Mouse (Mus musculus) granulocyte monocyte progenitor cell, adult 5-6 weeks (primary cell): ENCODE measurements around the gene Hist1h2bk. TPM values are rescaled to one million over a fixed set of nuclear protein-coding genes. Genes with fewer than 3 reads are reported as not detected.

Experiments used
- ATAC-seq: replicated peaks from 2 replicates; pipeline ENCODE4 v1.8.0; 2016; ENCODE audit warnings: mild to moderate bottlenecking, moderate TSS enrichment, inconsistent platforms; ENCODE audit not compliant: poor library complexity, severe bottlenecking
- total RNA-seq, 2 experiments: library from RNA; stranded (forward) in 1 of 2; stranded (reverse) in 1 of 2; fragments of 200-712, 200-1000 nt in 1 of 2; fragments of >200 nt in 1 of 2; fragmentation: Nextera tagmentation in 1 of 2; gene quantifications; 2 replicates each; pipeline ENCODE4 v1.2.3; 2014 to 2017

The Hist1h2bk gene
- total RNA-seq (2014; fragmentation: Nextera tagmentation): 9.6 and 80.5 TPM in 2 replicates
- 2,021 and 2,596 TPM in 2 replicates for total RNA-seq (2017)

DNA sequence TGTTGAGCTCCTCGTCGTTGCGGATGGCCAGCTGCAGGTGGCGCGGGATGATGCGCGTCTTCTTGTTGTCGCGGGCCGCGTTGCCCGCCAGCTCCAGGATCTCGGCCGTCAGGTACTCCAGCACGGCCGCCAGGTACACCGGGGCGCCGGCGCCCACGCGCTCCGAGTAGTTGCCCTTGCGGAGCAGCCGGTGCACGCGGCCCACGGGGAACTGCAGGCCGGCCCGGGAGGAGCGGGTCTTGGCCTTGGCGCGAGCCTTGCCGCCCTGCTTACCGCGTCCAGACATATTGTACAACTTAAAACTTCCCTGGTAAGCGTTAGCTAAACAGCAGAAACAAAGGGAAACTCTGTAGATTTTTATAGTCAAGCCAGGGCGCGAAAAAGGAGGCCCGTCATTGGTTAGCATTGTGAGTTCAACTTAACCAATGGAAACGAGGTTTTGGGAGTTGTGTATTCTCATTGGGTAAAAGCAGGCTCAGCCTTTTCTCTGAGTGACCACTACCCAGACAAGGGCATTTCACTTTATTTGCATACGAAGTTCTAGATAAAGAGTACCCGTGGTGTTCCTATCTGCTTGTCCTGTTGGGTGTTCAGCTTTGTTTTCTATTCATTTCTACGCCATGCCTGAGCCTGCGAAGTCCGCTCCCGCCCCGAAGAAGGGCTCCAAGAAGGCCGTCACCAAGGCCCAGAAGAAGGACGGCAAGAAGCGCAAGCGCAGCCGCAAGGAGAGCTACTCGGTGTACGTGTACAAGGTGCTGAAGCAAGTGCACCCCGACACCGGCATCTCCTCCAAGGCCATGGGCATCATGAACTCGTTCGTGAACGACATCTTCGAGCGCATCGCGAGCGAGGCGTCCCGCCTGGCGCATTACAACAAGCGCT is at the start of gene Hist1h2bk, which contains the start of gene Hist1h2ah:
Gene Hist1h2bk, plus strand, starts transcription at position 604 of the 882 bp plus-strand sequence.
Gene Hist1h2ah, minus strand, starts transcription at position 302 of the 882 bp plus-strand sequence.
- peak; percentile 89 for ATAC-seq

DNA sequence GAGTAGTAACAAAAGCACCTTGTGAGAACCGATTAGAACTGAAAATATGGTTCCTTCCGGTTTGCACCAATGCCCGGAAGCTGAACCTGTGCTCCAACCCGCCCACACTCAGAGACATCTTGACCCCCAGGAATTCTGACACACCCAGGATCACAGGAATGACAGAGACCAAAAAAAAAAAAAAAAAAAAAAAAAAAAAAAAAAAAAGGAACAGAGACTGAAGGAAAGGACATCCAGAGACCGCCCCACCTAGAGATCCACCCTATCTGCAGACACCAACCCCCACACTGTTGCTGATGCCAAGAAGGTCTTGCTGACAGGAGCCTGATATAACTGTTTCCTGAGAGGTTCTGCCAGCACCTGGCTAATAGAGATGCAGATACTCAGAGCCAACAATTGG is 43.1 kb upstream of the Hist1h2bk start:
- no peak for ATAC-seq

DNA sequence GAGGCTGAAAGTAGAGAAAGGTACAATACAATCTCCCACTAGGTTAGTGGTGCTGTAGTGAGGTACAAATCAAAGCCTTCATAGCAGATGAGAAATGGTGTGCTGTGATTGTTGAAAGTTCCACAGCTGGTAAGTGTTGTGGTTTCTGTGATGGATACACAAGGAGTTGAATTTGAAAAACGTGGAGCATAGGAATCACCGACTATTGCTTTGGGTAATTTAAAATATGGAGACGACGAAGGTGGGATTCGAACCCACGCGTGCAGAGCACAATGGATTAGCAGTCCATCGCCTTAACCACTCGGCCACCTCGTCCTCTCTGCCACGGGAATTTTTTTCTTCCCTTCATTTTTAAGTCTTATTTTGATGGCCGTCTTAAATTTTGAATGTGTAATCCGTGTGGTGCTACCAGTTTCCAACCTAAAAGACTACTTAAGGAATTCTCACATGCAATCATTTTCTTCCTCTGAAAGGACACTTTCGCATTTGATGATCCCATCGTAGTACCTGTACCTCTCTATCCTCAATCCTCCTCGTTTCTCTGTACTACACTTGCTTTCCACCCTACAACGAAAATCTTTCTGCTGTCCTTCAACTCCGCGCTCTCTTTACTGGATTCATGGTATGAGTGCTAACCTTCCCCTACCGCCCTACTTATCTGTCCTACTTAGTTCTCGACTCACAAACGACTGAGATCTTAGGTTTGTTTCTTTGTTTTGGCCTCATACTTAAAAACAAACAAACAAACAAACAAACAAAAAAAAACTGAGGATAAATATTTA is 41.5 kb upstream of the Hist1h2bk start:
- no peak for ATAC-seq

DNA sequence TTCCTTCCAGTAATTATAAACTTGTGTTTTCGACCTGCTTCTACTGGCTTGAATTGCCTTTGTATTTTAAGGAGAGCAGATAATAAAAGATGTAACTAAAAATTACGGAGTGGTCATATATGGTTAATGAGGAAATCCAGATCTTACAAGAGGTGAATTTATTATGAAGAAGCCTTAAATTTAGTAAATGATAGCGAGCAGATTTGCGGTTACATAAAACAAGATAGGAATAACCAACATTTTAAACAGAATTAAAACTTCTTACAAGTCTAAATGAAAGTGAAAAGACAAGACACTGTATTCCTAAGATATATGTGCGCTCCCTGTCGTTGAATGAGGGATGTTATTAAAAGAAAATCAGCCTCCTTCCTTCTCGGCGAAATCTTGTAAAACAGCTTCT is 40.8 kb upstream of the Hist1h2bk start:
- ATAC-seq: no peak

DNA sequence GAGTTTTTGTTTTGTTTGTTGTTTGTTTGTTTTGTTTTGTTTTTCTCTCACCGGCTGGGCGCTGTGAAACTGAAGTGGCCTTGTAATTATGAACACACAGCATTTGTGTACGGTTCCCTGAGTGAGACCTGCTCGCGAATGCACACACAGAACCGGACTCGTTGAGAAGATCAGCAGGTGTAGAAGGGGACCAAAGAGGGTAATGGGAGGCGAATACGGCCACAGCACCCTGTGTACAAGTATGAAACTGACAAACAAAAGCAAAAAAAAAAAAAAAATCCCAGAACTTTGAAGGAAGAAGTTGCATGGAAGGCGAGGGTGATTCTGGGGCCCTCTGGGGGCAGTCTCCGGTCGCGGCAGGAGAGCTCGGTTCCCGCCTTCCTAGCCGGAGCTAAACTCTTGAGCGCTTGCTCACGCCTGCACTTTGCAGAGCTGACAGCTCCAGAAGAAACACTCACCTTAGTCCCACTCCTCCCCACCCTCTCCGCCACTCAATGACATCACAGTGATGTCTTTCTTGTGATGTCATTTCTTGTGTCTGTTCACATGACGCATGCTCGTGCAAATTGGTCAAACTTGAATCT is 40.2 kb upstream of the Hist1h2bk start:
- ATAC-seq: peak; percentile 67

DNA sequence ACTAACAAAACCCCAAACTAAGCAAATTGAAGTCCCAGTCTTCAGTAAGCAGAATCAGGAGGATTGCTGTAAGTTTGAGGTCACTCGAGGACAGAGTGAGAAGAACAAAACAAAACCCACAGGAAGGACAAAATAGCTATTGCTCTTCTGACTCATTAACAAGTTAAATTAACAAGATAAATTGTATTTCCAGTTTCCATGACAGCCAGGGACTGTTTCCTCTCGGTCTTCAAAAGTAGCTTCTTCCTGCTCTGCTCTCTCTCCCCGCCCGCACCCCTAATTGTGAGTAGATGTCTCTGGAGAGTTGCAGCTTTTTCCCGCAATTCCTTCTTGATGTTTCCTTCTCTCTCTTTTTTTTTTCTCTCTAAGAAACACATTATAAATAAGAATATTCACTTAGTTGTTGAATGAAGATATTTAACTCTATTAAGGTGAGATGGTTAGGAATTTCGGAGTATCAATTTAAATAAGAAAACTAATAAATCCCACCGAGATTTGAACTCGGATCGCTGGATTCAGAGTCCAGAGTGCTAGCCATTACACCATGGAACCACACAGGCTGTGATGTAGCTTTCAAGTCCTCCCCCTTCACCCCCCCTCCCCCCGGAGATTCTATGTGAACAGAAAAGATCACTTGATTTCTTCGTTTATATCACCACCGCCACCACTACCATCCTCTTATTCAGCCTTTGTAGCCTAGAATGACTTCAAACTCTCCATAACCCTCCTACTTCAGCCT is 39.4 kb upstream of the Hist1h2bk start:
- ATAC-seq: peak; percentile 66

DNA sequence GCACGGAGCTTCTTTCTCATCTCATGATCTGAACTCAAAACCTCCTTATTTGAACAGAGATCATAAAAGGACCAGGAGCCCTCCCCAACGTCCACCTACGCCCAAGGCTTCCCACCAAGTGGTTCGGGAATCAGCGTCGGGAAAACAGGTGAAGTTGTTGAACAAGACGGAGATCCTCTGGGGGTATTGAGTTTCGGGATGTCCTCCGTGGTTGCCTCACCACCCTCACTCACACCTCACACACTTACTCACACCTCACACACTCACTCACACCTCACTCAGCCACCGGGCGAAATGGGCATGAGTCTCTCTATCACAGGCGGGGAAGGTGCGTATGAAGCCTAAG is 38.9 kb upstream of the Hist1h2bk start:
- ATAC-seq: no peak

DNA sequence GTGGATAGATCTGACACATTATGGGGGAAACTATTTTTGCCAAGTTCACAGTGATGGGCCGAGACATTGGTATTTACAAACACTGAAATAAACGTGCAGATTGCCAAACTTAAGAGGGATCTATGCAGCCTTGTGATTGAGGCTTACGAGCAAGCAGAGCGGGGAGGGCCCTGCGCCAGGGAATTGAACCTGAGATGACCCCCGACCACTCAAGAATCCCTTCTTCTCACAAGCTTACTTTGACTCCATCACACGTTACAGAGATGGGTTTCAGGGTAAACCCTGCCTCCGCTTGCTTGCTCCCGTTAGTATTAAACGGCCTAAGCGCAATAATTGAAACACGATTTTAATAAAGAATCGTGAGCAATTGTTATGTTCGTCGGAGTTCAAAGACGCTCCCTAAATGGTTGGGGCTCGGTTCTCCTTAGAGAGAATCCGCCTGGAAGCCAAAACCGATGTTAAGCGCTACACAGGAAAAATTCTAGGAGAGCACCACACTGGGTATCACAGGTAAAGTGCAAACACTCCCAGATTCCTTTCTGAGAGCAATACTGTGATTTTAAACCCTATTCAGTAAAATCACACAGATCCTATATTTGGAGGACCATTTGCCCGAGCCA is 38.4 kb upstream of the Hist1h2bk start:
- no peak for ATAC-seq

DNA sequence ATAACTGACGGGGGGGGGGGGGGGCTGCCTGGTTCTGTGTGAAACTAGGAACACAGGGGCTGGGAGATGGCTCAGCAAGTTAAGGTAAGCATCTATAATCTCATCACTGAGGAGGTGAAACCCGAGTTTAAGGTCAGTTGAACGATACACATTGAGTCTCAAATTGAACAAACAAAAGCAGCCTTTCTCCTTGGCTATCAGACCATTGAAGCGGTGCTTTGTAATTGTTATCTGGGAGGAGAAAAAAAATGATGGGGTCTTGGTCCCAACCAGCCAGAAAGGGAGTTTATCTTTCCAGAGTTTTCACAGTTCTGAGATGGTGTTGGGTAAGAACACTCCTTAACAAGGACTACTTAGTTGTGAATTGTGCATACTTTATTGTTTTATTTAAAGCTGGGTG is 37.8 kb upstream of the Hist1h2bk start:
- no peak for ATAC-seq

DNA sequence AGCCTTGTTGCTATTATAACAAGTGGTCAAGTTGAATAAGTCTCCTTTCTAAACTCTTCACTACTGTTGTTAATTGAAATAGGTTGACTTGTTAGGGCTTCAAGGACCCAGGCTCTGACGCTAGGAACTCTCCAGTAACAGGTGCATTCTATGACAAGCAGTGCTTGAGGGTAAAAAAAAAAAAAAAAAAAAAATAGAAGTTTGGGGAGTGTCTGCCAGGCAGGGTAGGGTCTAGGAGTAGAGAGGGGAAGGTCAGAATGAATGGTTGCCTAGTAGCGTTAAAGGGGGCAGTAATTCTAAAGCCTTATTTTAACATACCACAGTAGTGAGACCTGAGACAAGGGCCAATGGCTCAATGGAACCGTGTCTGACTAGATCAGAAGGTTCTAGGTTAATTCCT is 37.3 kb upstream of the Hist1h2bk start:
- no peak for ATAC-seq

DNA sequence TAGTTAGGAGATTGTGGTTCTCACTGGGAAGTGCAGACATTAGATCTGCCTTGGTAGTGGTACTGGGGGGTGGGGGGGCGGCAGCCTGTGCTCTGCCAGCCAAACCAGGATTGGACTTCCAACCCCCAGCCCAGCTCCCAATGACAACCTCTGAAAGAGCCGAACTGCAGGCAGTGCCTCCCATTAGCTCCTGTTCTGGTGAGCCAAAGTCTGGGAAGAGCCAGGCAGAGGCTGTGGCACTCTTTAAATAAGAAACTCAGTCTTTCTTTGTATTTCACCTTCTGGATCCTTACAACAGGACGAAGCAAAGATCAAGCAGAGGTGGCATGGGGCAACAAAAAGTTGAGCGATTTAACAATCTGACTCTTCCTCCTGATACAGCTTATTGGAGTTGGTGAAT is 36.5 kb upstream of the Hist1h2bk start:
- no peak for ATAC-seq

DNA sequence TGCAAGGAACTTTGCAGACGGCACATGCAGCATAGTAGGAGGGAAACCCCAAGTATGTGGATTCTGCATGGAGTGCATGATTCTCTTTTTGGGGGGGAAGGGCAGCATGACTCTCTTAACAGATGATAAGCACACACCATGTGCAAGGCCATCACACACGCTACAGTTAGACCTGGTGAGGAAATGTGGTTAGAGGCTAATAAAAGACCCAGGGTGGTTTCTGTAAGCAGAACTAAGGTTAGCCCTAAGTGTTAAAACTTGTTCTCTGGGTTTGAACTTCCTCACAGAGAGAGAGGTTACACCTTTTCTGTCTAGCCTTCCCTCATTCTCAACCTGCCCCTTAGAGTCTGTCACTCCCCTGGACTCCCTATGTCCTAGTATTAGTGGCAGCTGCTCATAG is 34.3 kb upstream of the Hist1h2bk start:
- ATAC-seq: peak; percentile 41

DNA sequence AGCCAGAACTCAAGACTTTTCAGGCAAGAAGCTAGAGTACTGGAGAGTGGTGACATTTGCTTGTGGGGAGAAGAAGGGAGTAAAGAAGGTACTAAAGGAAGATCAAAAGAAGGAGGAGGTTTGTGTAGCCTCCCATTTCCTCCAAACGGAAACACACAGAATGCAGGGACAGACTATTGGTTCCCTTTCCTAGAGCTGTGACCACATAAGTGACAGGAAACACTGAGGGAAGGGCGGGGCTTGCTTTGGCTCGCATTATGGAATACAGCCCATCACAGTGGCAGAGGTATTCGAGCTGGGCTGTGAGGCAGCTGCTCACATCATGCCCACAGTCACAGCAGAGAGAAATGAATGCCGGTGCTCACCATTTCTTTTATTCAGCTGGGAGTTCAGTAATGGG is 33.8 kb upstream of the Hist1h2bk start:
- peak; percentile 57 for ATAC-seq

DNA sequence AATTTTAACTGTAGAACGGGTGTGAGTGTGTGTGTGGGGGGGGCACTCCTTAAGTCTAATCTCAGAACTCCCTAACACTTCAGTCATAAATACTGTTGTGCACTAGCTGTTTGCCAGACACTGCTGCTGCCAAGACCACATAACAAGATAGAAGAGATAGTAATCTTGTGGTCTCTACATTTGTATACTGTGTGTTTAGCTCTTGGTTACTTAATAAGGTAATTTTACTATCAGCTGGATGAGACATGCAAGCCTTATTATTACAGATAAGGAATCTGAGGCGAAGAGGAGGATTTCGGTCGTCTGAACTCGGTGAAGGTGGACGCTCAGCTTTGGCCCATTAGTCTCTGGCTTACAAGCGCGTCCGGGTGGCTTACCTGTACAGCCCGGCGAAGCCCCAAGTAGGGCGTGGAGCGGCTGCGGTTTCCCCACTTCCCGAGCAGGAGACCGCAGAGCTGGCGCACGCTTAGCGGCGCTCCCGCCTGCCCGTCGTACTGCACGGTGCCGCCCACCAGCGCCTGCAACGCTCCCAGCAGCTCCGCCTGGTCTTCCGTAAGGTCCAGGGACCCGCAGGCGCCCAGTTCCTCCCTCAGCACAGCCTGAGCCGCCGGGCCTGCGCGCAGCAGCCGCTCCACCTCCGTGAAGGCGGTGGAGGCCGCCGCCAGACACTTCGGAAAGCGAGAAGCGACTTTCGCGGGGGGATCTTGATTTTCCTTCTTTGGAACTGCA is 29.9 kb upstream of the Hist1h2bk start:
- peak; percentile 52 for ATAC-seq

DNA sequence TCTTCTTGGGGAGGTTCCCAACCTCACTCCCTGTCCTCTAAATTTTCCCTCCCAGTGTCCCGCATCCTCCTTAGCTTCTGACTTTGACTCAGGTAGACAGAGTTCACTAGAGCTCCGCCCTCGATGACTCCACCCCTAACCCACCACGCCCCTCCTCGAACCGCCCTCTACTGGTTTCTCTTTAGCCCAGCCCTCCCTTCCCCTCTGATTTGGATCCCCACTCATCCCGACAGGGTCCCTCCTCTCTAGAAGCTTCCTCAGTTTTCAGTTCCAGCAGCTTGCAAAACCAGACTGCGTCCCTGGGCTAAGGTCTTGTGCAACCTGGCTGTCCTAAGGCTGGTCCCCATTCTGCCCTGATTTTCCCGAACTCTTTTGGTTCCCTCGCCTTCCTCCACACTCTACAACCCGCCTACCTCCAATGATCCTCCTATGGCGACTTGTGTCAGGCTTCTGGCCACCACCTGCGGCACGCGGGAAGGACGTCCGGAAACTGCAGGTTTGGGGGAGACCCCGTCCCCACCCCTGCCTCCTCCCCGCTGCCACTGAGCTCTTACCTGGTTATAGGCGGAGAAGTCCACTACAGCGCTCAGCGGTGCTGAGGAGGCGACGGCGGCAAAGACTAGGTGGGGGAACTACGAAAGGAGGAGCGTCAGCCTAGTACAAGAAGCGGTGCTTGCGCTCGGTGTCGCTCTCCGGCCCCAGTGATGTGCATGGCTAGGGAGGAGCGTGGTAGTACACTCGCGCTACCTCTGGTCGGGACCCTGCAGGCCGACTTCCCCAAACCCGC is 29.1 kb upstream of the Hist1h2bk start:
- peak; percentile 43 for ATAC-seq

DNA sequence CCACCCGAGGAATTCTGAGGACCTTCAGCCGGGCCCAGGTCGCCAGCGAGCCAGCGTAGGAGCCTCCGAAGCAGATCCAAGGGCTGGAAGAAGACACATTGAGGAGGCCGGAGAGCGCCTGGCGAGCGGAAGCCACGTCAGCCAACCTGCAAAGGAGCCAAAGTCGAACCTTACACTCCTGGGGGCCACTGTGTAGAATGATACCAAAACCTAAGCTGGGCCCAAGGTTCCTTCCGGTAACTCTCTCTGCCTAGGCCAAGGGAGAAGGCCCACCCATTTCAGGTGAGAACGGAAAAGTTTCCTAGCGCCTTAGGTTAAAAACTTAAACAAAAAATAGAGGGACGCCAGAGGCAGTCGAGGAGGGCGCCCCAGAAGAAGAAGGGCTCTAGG is 28.6 kb upstream of the Hist1h2bk start:
- ATAC-seq: no peak

DNA sequence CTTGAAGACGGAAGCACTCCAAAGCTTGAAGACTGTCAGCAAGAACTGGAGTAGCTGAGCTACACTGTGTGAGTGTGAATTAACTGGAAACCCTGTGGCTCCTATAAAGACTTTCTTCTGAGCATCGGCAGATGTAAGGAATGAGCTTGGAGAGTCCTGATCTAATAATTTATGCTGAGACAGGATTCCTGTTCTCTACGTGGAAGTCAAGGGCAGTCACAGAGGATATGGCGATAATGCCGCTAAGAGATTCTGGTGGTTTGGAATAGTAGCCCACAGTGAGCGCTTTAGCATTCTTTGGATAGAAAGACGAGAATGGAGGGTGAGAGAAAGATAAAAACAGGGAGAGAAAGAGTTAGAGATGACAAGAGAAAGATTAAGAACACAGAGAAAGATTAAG is 27.8 kb upstream of the Hist1h2bk start:
- no peak for ATAC-seq

DNA sequence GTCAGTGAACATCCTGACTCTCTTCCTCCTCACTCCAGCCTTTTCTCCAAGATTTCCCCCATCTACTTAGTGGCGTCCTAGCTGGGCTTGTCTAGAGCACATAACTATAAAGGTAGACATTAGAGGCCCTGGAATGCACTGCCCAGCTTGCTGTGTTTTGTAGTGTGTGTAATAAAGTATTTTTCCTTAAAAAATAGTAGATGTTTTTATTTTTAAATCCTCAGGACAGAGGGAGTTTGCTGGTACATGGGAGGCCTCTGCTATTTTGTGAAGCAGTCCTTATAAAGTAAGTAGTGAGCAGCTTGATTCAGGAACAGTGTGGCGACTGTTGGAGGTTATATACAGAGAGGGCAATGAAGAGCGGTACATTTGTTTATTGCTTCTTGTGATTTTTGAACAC is 27.0 kb upstream of the Hist1h2bk start:
- no peak for ATAC-seq

DNA sequence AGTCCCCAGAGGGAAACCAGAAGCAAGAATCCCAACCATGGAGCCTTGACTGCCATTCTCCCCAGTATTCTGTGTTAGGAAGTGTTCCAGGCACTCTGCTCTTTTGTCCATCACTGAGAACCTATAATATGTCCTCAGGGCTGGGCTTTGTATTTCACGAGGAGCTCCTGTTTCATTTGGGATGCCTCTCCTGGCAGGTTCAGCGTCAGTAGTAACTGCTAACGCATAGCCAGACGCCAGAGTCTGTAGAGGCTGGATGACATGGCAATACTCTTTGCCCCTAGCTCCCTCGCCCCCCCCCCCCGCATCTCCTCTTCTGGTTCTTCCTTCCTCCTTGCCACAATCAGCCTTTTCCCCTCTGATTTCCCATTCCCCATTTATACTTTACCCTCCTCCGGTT is 26.0 kb upstream of the Hist1h2bk start, which contains the start of gene Prss16:
Gene Prss16, minus strand, starts transcription at position 101 of the 400 bp plus-strand sequence.
- ATAC-seq: no peak
